Mouse (Mus musculus) Patski (cell line): ENCODE measurements around the gene Copz1. TPM values are rescaled to one million over a fixed set of nuclear protein-coding genes. Genes with fewer than 3 reads are reported as not detected.

Experiments used
- ATAC-seq: fragments of 100-300 bp; one replicate; pipeline ENCODE4 v1.8.0; 2021
- CTCF ChIA-PET: fragments of 350-600 bp; sonication (Branson Sonifier 250); formaldehyde crosslinking; loops from one replicate; lab custom pipeline; 2022; ENCODE audit warnings: inconsistent platforms; lab: Charles Lee
- POLR2A ChIA-PET: fragments of 350-600 bp; sonication (Branson Sonifier 250); formaldehyde crosslinking; loops from one replicate; lab custom pipeline; 2022; ENCODE audit warnings: antibody characterized with exemption, inconsistent platforms; lab: Charles Lee
- DNase-seq: peaks from one replicate; pipeline ENCODE4 v3.0.0-alpha.2; 2011; ENCODE audit warnings: low read depth, low spot score
- H3K27me3 ChIP-seq: fragments of 371-371 bp; one replicate; pipeline ENCODE4 v1.5.1; 2021
- CTCF ChIP-seq: fragments of 100-300 bp; IDR thresholded peaks from one replicate; pipeline ENCODE4 v1.5.1; 2021
- in situ Hi-C: fragments of 300-500 bp; cut with MboI; formaldehyde crosslinking; loops from 3 replicates; pipeline ENCODE4 v1.11.1; 2018; ENCODE audit warnings: low pct_unique_long_range_greater_than_20kb, mixed read lengths
- polyA plus RNA-seq: library from polyadenylated mRNA; unstranded; gene quantifications from one replicate; pipeline ENCODE4 v1.2.3, GENCODE M21; 2021

The Copz1 gene
- polyA plus RNA-seq, 1 experiment from 2014 or later = 163 TPM

DNA sequence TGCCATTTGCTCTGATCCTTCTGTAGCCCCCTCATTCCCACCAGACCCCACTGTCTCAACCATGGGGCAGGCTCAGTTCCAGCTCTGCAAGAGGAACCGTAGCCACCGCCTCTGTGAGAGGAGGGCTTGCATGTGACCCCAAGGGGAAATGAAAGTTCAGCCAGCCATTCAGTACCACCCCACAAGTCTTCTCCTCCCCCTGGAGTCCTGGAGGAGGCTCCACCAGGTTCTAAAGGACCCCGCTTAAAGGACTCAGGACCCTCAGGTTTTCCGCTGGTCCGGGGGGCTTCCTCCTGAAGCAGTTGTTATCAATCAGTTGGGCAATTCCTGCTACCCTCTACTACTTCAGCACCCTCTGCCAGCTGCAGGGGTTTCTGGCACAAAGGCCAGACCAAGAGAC lies 61.2 kb downstream of the Copz1 start:
- in situ Hi-C loops = no loop called here
- POLR2A ChIA-PET = no interaction called here
- H3K27me3 ChIP-seq = no peaks in the 10 kb centered on the region
- CTCF ChIA-PET = interaction anchor here (3.4 kb wide), 1 partner anchor 10 kb away, joined by 15 read pairs; no protein-coding TSS in a partner anchor
- DNase-seq = no peak
- TF ChIP-seq CTCF = no peak
- no peak for ATAC-seq

DNA sequence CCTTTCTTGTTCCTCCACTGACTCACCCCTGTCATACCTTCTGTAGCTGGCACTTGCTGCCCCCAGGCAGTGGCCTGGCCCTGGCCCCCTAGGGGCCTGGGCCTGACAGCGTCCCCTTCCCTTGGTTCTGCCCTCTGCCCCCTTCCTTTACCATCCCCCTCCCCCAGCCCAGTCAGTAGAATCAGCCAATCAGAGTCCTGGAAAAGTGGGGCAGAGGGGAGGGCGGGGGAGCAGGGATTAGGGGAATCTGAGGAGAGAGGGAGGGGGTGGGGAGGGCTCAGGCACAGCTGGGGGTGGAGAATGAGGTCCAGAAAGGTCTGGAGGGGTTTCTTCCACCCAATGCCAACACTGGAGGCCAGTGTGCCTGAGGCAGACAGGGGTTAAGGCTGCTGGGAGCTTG lies 61.7 kb downstream of the Copz1 start:
- no peak for TF ChIP-seq CTCF
- in situ Hi-C loops = no loop called here
- ChIA-PET CTCF (interaction anchor here (3.4 kb wide), 1 partner anchor 10 kb away, joined by 15 read pairs; no protein-coding TSS in a partner anchor), POLR2A (no interaction called here)
- H3K27me3 ChIP-seq = no peaks in the 10 kb centered on the region
- ATAC-seq = no peak
- no peak for DNase-seq

DNA sequence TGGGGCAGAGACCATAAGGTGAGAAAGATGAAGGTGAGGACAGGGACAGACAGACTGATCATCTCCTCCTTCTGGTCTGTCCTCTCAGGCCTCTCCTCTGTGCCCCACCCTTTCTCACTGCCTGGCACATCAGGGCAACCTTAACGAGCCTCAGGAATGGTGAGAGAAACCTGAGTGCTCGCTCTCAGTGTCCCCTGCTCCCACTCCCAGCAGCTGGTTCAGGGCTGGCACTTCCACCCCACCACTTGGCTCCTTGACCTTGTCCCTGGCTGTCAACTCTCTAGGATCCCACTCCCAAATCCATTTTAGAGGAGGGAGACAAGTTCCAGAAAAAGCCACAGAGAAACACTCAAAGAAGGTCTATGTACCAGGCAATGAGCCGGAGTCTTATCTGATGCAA lies 62.5 kb downstream of the Copz1 start:
- H3K27me3 ChIP-seq = no peaks in the 10 kb centered on the region
- POLR2A ChIA-PET = no interaction called here
- ATAC-seq (no peak), DNase-seq (no peak)
- CTCF ChIA-PET = interaction anchor here (1.4 to 4.0 kb wide), 3 partner anchors 11 to 20 kb away, joined by 3 to 18 read pairs (median 15); no protein-coding TSS in a partner anchor
- in situ Hi-C loops = no loop called here
- no peak for TF ChIP-seq CTCF

- DNase-seq (no peak), ATAC-seq (no peak)
- POLR2A ChIA-PET = no interaction called here
- no peaks in the 10 kb centered on the region for H3K27me3 ChIP-seq
- CTCF ChIA-PET = interaction anchor here (1.4 to 4.0 kb wide), 2 partner anchors 12 to 21 kb away, joined by 3 to 18 read pairs; no protein-coding TSS in a partner anchor
- TF ChIP-seq CTCF = no peak
- in situ Hi-C loops = no loop called here
Measured at GRCm38 (mm10) chr15:103335488-103336235, 63.1 kb downstream of the Copz1 start.

DNA sequence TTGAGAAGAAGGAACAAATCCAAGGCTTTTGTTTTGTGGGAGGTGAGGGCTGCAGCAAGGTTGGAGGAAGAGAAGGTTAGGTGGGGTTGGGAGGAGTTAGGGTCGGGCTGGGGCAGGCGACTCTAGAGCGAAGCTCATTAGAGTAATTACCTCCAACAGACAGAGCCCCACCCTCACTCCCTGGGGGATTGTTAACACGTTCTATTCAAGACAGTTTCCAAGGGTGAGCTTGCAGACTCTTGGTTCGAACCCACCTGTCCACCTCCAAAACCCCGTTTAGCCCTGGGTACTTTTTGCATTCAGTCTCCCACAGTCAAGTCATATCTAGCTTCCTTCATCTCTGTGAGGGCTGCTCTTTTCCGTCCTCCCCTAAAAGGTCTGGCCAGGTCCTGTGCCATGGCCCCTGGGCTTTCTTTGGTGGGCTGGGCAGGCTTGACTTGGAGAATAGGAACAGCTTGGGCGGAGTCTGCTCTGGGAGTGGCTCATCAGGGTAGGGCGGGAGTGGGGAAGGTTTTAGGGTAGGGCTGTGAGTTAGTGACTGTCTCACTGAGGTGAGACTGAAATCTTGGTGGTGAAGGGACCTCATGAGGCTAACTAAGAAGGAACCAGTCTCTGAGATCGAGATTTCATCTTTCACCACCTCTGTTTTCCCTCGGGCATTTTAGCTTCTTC lies 64.6 kb downstream of the Copz1 start:
- ChIA-PET CTCF (interaction anchor here (1.7 to 4.0 kb wide), 3 partner anchors 10 to 16 kb away, joined by 4 to 18 read pairs (median 15); no protein-coding TSS in a partner anchor), POLR2A (interaction anchor here (0.8 to 1.5 kb wide), 2 partner anchors 9 to 30 kb away, joined by 3 read pairs; no protein-coding TSS in a partner anchor)

GRCm38 (mm10) chr15:103338829-103339165 lies 66.3 kb downstream of the Copz1 start:
- H3K27me3 ChIP-seq = no peaks in the 10 kb centered on the region
- CTCF ChIA-PET = interaction anchor here (1.0 to 4.0 kb wide), 4 partner anchors 12 to 18 kb away, joined by 3 to 18 read pairs (median 10); no protein-coding TSS in a partner anchor
- ATAC-seq (no peak), DNase-seq (no peak)
- POLR2A ChIA-PET = no interaction called here
- no peak for TF ChIP-seq CTCF
- in situ Hi-C loops = no loop called here

More for the DNA sequence above, 64.6 kb downstream of the Copz1 start:
- in situ Hi-C loops = no loop called here
- ATAC-seq (no peak), DNase-seq (no peak)
- TF ChIP-seq CTCF = no peak
- no peaks in the 10 kb centered on the region for H3K27me3 ChIP-seq

DNA sequence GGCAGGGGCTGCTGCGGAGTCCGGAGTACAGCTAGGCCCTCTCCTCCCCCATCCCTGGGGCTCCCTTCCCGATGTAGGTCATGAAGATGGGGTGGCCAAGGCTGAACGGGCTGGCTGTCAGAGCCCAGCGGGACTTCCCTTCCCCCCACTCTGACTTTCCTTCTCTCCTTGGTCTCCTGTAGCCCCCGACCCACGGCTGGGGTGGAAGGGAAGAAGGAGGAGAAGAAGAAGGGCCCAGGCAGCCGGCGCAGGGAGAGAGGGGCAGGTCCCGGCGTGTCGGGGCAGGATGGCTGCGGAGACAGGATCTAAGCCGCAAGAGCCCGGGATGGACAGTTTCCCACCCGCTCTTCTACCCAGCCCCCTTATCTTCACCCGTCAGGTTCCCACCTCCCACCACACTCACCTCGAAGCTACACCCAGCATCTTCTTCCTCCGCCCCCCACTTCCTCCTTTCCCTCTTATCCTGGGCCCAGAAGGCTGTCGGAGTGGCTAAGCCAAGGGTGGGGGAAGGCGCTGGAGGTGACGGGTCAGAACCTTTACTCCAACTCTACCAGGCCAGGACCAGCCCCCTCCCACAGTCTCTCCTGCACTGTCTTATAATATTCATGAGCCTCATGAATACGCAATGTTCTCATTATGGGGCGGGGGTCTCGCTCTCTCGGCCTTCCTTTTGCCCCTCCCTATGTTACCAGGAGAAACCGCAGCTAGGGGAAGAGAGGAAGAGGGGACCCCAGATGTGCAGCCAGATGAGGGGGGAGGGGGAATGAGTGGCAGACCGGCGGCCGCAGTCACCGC lies 66.8 kb downstream of the Copz1 start:
- in situ Hi-C loops = no loop called here
- TF ChIP-seq CTCF = no peak
- no peak for DNase-seq
- no peak for ATAC-seq
- CTCF ChIA-PET = interaction anchor here (0.9 to 4.0 kb wide), 5 partner anchors 13 to 48 kb away, joined by 3 to 22 read pairs (median 4); no protein-coding TSS in a partner anchor
- POLR2A ChIA-PET = no interaction called here
- H3K27me3 ChIP-seq = no peaks in the 10 kb centered on the region

- no peaks in the 10 kb centered on the region for H3K27me3 ChIP-seq
- ChIA-PET POLR2A (no interaction called here), CTCF (interaction anchor here (0.9 to 4.0 kb wide), 6 partner anchors 16 to 53 kb away, joined by 3 to 22 read pairs (median 4); no protein-coding TSS in a partner anchor)
- DNase-seq = no peak
- in situ Hi-C loops = no loop called here
- no peak for TF ChIP-seq CTCF
- peak; percentile 52 for ATAC-seq
Measured at GRCm38 (mm10) chr15:103339961-103340337, 67.4 kb downstream of the Copz1 start, which contains the start of gene Zfp385a. Gene Zfp385a (minus strand): TSS chr15:103340093.

DNA sequence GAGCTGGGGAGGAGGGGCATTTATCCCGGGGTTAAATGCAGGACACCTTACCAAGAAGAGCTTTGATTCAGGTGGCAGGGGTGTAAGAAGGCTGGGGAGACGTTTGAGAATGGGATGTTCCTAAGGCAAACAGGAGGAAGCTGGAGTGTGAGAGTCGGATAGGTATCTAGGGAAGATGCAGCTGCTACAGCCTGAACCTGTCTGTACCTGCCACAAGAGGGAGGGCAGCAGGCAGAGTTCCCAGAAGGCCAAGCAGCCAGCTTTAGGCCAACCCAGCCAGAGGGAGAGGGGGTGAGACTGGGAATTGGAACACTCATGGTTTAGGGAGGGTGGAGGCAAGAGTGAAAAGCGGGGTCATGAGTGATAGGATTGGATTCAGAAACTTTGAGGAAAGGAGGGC lies 68.3 kb downstream of the Copz1 start:
- ATAC-seq (no peak), DNase-seq (no peak)
- H3K27me3 ChIP-seq = no peaks in the 10 kb centered on the region
- in situ Hi-C loops = no loop called here
- TF ChIP-seq CTCF = no peak
- CTCF ChIA-PET = interaction anchor here (0.8 to 4.0 kb wide), 10 partner anchors 9 to 156 kb away, joined by 3 to 22 read pairs (median 4); no protein-coding TSS in a partner anchor
- POLR2A ChIA-PET = interaction anchor here (0.6 kb wide), 1 partner anchor 227 kb away, joined by 4 read pairs; no protein-coding TSS in a partner anchor

GRCm38 (mm10) chr15:103341547-103341946 lies 69.0 kb downstream of the Copz1 start:
- in situ Hi-C loops = no loop called here
- ChIA-PET CTCF (interaction anchor here (1.0 to 4.0 kb wide), 8 partner anchors 9 to 157 kb away, joined by 4 to 22 read pairs (median 5); no protein-coding TSS in a partner anchor), POLR2A (interaction anchor here (0.6 kb wide), 1 partner anchor 95 kb away, joined by 4 read pairs; no protein-coding TSS in a partner anchor)
- no peak for TF ChIP-seq CTCF
- no peaks in the 10 kb centered on the region for H3K27me3 ChIP-seq
- DNase-seq = no peak
- ATAC-seq = no peak
